ENCODE assay signal across 8 mouse cellular contexts in genomic region chr3:127791595-127792561, GRCm38 (mm10). TPM values are rescaled to one million over a fixed set of nuclear protein-coding genes. Genes with fewer than 3 reads are reported as not detected.
DNase-seq lines count a peak whose midpoint lies in the region; ATAC-seq and TF ChIP-seq lines count a peak whose summit lies in the region.

No protein-coding gene starts in this region.

- no peak overlapping the region for H3K9ac ChIP-seq in kidney, embryonic 15.5 days
- peak overlapping the region; percentile 26 for H3K9ac ChIP-seq in liver, adult 2 months (ENCODE audit: low read depth, low read length)

- 50% methylated on average over 4 of the region's 4 CpGs for WGBS in kidney, embryonic 15.5 days
- WGBS in kidney, adult 2 months = 74% methylated on average over 4 of the region's 4 CpGs
- WGBS in embryonic facial prominence, embryonic 10.5 days = 52% methylated on average over 4 of the region's 4 CpGs
- WGBS in liver, adult 2 months = 67% methylated on average over 4 of the region's 4 CpGs

- no peak overlapping the region for H3K4me3 ChIP-seq in kidney, embryonic 15.5 days (replicated peaks)
- no peak overlapping the region for H3K4me3 ChIP-seq in kidney, adult 2 months (ENCODE audit: insufficient read depth, low read depth, low read length)
- peak overlapping the region; percentile 73 for H3K4me3 ChIP-seq in embryonic facial prominence, embryonic 10.5 days
- H3K4me3 ChIP-seq in liver, adult 2 months (ENCODE audit: insufficient read depth, low read depth, low read length) = no peak overlapping the region

- no peak for TF ChIP-seq CTCF in kidney, adult 2 months (conservative IDR thresholded peaks at IDR 0.05; ENCODE audit: insufficient read depth, insufficient read length, low read depth, low read length)
- no peak for TF ChIP-seq CTCF in liver, adult 2 months (IDR thresholded peaks at IDR 0.05; ENCODE audit: low read depth, low read length)

- H3K27ac ChIP-seq in kidney, embryonic 15.5 days = no peak overlapping the region
- no peak overlapping the region for H3K27ac ChIP-seq in kidney, adult 2 months (ENCODE audit: insufficient read depth, low read depth, low read length)
- H3K27ac ChIP-seq in embryonic facial prominence, embryonic 10.5 days (replicated peaks) = no peak overlapping the region
- peak overlapping the region; percentile 72 for H3K27ac ChIP-seq in liver, adult 2 months (replicated peaks; ENCODE audit: insufficient read depth, low read depth, low read length)

- H3K27me3 ChIP-seq in kidney, embryonic 15.5 days = peaks cover 28% of the 10 kb centered on the region
- H3K27me3 ChIP-seq in kidney, adult 2 months (replicated peaks; ENCODE audit: control insufficient read depth, insufficient read depth, low read length) = no peaks in the 10 kb centered on the region
- H3K27me3 ChIP-seq in embryonic facial prominence, embryonic 10.5 days (replicated peaks; ENCODE audit: low read depth, poor library complexity, severe bottlenecking) = peaks cover 58% of the 10 kb centered on the region
- no peaks in the 10 kb centered on the region for H3K27me3 ChIP-seq in liver, adult 2 months (ENCODE audit: control insufficient read depth, insufficient read depth, low read length)

- no peak for DNase-seq in kidney, adult 2 months
- no peak for DNase-seq in embryonic facial prominence, embryonic 10.5 days (ENCODE audit: low spot score)
- peak; percentile 26 for DNase-seq in liver, adult 2 months (ENCODE audit: extremely low read depth, low read depth, low spot score)
- peak; percentile 21 to 38 for DNase-seq in spleen, postnatal 14 days (ENCODE audit: low spot score in 2 of 2)
- DNase-seq in cerebellum, adult 8-10 months = no peak
- no peak for DNase-seq in kidney, adult 8-10 months
- no peak for DNase-seq in thymus, postnatal 0 days (ENCODE audit: low spot score)

- peaks cover 21% of the 10 kb centered on the region for H3K4me1 ChIP-seq in kidney, embryonic 15.5 days
- peaks cover 12% of the 10 kb centered on the region; the same call in 1 of the 2 replicates for H3K4me1 ChIP-seq in kidney, adult 2 months (ENCODE audit: control insufficient read depth, insufficient read depth, low read length)
- H3K4me1 ChIP-seq in embryonic facial prominence, embryonic 10.5 days = peaks cover 24% of the 10 kb centered on the region
- peaks cover 7% of the 10 kb centered on the region for H3K4me1 ChIP-seq in liver, adult 2 months (ENCODE audit: control insufficient read depth, insufficient read depth, low read length)

- peak overlapping the region; percentile 97 for H3K4me2 ChIP-seq in kidney, embryonic 15.5 days

- H3K9me3 ChIP-seq in kidney, embryonic 15.5 days (replicated peaks) = no peaks in the 10 kb centered on the region
- H3K9me3 ChIP-seq in embryonic facial prominence, embryonic 10.5 days = no peaks in the 10 kb centered on the region

- no peaks in the 10 kb centered on the region for H3K36me3 ChIP-seq in kidney, embryonic 15.5 days
- H3K36me3 ChIP-seq in kidney, adult 2 months (ENCODE audit: control insufficient read depth, insufficient read depth, low read length) = no peaks in the 10 kb centered on the region
- H3K36me3 ChIP-seq in embryonic facial prominence, embryonic 10.5 days (replicated peaks) = no peaks in the 10 kb centered on the region
- H3K36me3 ChIP-seq in liver, adult 2 months (ENCODE audit: control insufficient read depth, insufficient read depth, low read length) = 0 out of 2 replicates have a peak, but pooled peaks cover 4% of the 10 kb centered on the region

- H3K79me2 ChIP-seq in liver, adult 2 months (ENCODE audit: control insufficient read depth, insufficient read depth, low read length) = peaks cover 3% of the 10 kb centered on the region; the same call in 1 of the 2 replicates

- no peak for TF ChIP-seq POLR2A in kidney, adult 2 months (IDR thresholded peaks at IDR 0.05; ENCODE audit: low read depth, low read length)
- no peak for TF ChIP-seq POLR2A in liver, adult 2 months (IDR thresholded peaks at IDR 0.05; ENCODE audit: extremely low read depth, insufficient read depth, low read length)

- no peak for ATAC-seq in kidney, embryonic 15.5 days (replicated peaks; ENCODE audit: low FRiP score)

RNA-seq across cellular contexts. Expression of gene Tifa, which starts 2.3 kb away (rescaled TPM):
- 3.8 and 5.2 TPM in 2 replicates for polyA plus RNA-seq in kidney, embryonic 15.5 days (2015; fragmentation: Nextera tagmentation; extraction: Ambion mirVana)
- polyA plus RNA-seq in kidney, adult 2 months (2012; rRNA removed) = 2.9 and 4.1 TPM in 2 replicates
- 1.6 and 1.9 TPM in 2 replicates for polyA plus RNA-seq in embryonic facial prominence, embryonic 10.5 days (2016; fragmentation: Nextera tagmentation; extraction: Ambion mirVana)
- total RNA-seq in liver, adult 2 months (2014; rRNA removed) = 19.8 and 24.8 TPM in 2 replicates
- polyA plus RNA-seq in liver, adult 2 months (2012; rRNA removed) = 8.4 and 12.5 TPM in 2 replicates
- 10.9 and 11.6 TPM in 2 replicates for polyA plus RNA-seq in thymus, postnatal 0 days (2015; fragmentation: Nextera tagmentation; extraction: Ambion mirVana)

RNA-seq across cellular contexts. Expression of gene Alpk1, which starts 11.6 kb away (rescaled TPM):
- 1.2 and 2.4 TPM in 2 replicates for polyA plus RNA-seq in kidney, embryonic 15.5 days (2015; fragmentation: Nextera tagmentation; extraction: Ambion mirVana)
- 1.4 and 2.1 TPM in 2 replicates for polyA plus RNA-seq in kidney, adult 2 months (2012; rRNA removed)
- polyA plus RNA-seq in embryonic facial prominence, embryonic 10.5 days (2016; fragmentation: Nextera tagmentation; extraction: Ambion mirVana) = 0.60 and 0.83 TPM in 2 replicates
- 1.9 and 2.1 TPM in 2 replicates for total RNA-seq in liver, adult 2 months (2014; rRNA removed)
- 0.21 and 0.39 TPM in 2 replicates for polyA plus RNA-seq in liver, adult 2 months (2012; rRNA removed)
- 0.58 and 0.83 TPM in 2 replicates for polyA plus RNA-seq in thymus, postnatal 0 days (2015; fragmentation: Nextera tagmentation; extraction: Ambion mirVana)

RNA-seq across cellular contexts. Expression of gene Ap1ar, which starts 45.4 kb away (rescaled TPM):
- polyA plus RNA-seq in kidney, embryonic 15.5 days (2015; fragmentation: Nextera tagmentation; extraction: Ambion mirVana) = 56.4 and 56.7 TPM in 2 replicates
- 36.7 and 37.1 TPM in 2 replicates for polyA plus RNA-seq in kidney, adult 2 months (2012; rRNA removed)
- 60.6 and 64.6 TPM in 2 replicates for polyA plus RNA-seq in embryonic facial prominence, embryonic 10.5 days (2016; fragmentation: Nextera tagmentation; extraction: Ambion mirVana)
- 20.6 and 21.1 TPM in 2 replicates for total RNA-seq in liver, adult 2 months (2014; rRNA removed)
- 10.0 and 21.4 TPM in 2 replicates for polyA plus RNA-seq in liver, adult 2 months (2012; rRNA removed)
- 26.3 and 32.4 TPM in 2 replicates for polyA plus RNA-seq in thymus, postnatal 0 days (2015; fragmentation: Nextera tagmentation; extraction: Ambion mirVana)

Comparison
In these comparisons a context has a peak if more than half of its experiments do, and no peak if none do; other contexts are left out.
1. DNase-seq: peak in liver, adult 2 months (single experiment) and spleen, postnatal 14 days (2 of 2); none in kidney, adult 2 months (single experiment), embryonic facial prominence, embryonic 10.5 days (single experiment), cerebellum, adult 8-10 months (single experiment), kidney, adult 8-10 months (0 of 2) and thymus, postnatal 0 days (single experiment).